Mouse (Mus musculus) hindbrain, embryonic 16.5 days (tissue): ENCODE measurements around the gene Rps18. TPM values are rescaled to one million over a fixed set of nuclear protein-coding genes. Genes with fewer than 3 reads are reported as not detected.

Experiments used
- ATAC-seq: fragments of 200-750 bp; cut with Nextera tagmentation; 2 replicates; pipeline ENCODE4 v1.8.0; 2017; ENCODE audit warnings: moderate TSS enrichment, moderate library complexity
- H3K27ac ChIP-seq: fragments of 300-500 bp; sonication (generic); 2 replicates; pipeline ENCODE4 v1.5.1; 2014; ENCODE audit warnings: low read depth, mild to moderate bottlenecking, control low read depth, low read length, moderate library complexity
- H3K27me3 ChIP-seq: fragments of 300-500 bp; sonication (generic); replicated peaks from 2 replicates; pipeline ENCODE4 v1.6.1; 2014; ENCODE audit warnings: low read length; ENCODE audit not compliant: control insufficient read depth, insufficient read depth
- H3K36me3 ChIP-seq: fragments of 300-500 bp; sonication (generic); 2 replicates; pipeline ENCODE4 v1.6.1; 2014; ENCODE audit warnings: mild to moderate bottlenecking, low read length, moderate library complexity, mixed read lengths; ENCODE audit not compliant: control insufficient read depth, insufficient read depth
- H3K4me1 ChIP-seq: fragments of 300-500 bp; sonication (generic); 2 replicates; pipeline ENCODE4 v1.6.1; 2014; ENCODE audit warnings: low read depth, low read length; ENCODE audit not compliant: control insufficient read depth, insufficient read depth
- H3K4me2 ChIP-seq: fragments of 300-500 bp; sonication (generic); 2 replicates; pipeline ENCODE4 v1.6.1; 2014; ENCODE audit warnings: mild to moderate bottlenecking, low read length, control low read depth, moderate library complexity
- H3K4me3 ChIP-seq: fragments of 300-500 bp; sonication (generic); 2 replicates; pipeline ENCODE4 v1.5.1; 2014; ENCODE audit warnings: mild to moderate bottlenecking, low read length, control low read depth, moderate library complexity
- H3K9ac ChIP-seq: fragments of 300-500 bp; sonication (generic); 2 replicates; pipeline ENCODE4 v1.6.1; 2014; ENCODE audit warnings: low read depth, mild to moderate bottlenecking, control low read depth, low read length, moderate library complexity
- H3K9me3 ChIP-seq: fragments of 300-500 bp; sonication (generic); 2 replicates; pipeline ENCODE4 v1.6.1; 2014; ENCODE audit warnings: mild to moderate bottlenecking, low read length, moderate library complexity; ENCODE audit not compliant: control insufficient read depth
- WGBS: fragments of 180-500 bp; shearing (Covaris S2); extraction: QIAGEN DNeasy Blood & Tissue Kit; methylation state at CpG from one replicate; pipeline ENCODE4 v1.1.7; 2014; 5-methylcytosine and 5-hydroxymethylcytosine counted together
- polyA plus RNA-seq: library from polyadenylated mRNA; unstranded; fragments of >200 nt; fragmentation: Nextera tagmentation; extraction: Ambion mirVana; gene quantifications from 2 replicates; pipeline ENCODE4 v1.2.1, GENCODE M21; 2015

Gene Rps18
- polyA plus RNA-seq, 1 experiment from 2014 or later: 697 TPM

DNA sequence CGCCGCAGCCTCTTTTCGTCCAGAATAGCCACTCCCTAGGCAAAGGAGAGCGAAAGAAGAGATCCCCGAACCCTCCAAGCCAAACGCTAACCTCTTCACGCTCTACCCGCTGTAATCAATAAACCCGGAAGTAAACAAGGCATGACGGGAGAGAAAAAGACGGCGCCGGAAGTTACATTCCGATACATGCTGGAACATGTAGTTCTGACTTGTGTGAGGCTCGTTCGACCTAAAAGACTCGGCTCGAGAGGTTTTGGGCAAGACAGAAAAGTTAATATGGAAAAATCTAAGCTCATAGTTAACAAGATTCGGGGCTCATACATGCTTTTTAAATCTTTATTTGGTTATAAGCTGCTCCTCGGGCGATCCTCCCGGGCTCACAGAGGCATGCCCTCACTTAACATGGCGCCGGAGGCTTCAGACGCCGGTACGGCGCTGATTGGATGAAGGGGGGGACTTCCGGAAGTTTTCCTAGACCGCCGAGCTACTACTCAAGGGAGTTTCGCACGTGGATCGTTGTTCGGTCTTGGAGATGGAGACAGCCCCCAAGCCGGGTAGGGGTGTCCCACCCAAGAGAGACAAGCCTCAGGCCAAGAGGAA lies 15.5 kb downstream of the Rps18 start, which contains the start of the genes Pfdn6 and Wdr46:
Gene Pfdn6, minus strand, starts transcription at position 138 of the 600 bp plus-strand sequence.
Gene Wdr46, plus strand, starts transcription at position 455 of the 600 bp plus-strand sequence.
- Histone ChIP-seq H3K4me2 (peak within 1 kb of the TSS; percentile 97), H3K9me3 (no peaks in the 10 kb centered on the region), H3K36me3 (peaks cover 15% of the 10 kb centered on the region), H3K27ac (peak within 1 kb of the TSS; percentile 66; the same call in 1 of the 2 replicates), H3K9ac (peak within 1 kb of the TSS; percentile 85), H3K4me3 (peak within 1 kb of the TSS; percentile 86), H3K4me1 (peaks cover 22% of the 10 kb centered on the region), H3K27me3 (no peaks in the 10 kb centered on the region)
- ATAC-seq: peak; percentile 92
- WGBS: under 1% methylated on average over 36 of the region's 36 CpGs

DNA sequence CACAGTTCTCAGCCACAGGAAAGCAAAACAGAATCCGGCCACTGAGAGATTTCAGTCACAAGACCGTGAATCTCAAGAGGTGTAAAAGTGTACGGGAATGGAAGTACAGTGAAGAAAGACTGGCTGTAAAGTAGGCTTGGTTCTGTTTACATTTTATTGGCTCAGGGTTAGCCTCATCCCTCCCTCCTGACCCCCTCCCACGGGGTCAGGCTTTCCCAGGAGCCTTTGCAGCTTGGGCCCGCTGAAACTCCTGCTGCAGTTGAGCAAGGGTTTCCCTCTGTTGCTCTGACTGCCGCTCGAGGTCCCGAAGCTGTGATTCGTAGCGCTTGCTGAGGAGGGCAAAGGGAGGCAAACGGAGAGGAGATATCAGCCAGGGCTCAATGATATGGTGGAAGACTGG lies 17.0 kb downstream of the Rps18 start:
- H3K4me1 ChIP-seq: peaks cover 22% of the 10 kb centered on the region
- ATAC-seq: no peak
- H3K9me3 ChIP-seq: no peaks in the 10 kb centered on the region
- H3K9ac ChIP-seq: no peak overlapping the region
- H3K4me3 ChIP-seq: no peak overlapping the region
- H3K27ac ChIP-seq: no peak overlapping the region
- peaks cover 19% of the 10 kb centered on the region for H3K36me3 ChIP-seq
- H3K27me3 ChIP-seq: no peaks in the 10 kb centered on the region
- H3K4me2 ChIP-seq: no peak overlapping the region
- WGBS: 80% methylated on average over 11 of the region's 11 CpGs

DNA sequence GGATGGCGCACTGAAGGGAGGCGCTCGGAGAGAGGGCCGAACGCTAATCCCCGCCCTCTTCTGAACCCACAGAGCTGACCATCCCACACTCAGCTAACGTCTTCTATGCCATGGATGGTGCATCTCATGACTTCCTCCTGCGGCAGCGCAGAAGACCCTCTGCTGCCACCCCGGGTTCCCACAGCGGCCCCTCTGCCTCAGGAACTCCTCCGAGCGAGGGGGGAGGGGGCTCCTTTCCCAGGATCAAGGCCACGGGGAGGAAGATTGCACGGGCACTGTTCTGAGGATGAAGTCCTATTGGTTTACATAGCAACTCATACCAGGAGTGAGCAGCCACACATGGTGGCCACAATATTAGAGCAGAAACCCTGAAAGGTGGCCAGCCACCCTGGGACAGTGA lies 18.8 kb downstream of the Rps18 start:
- no peak overlapping the region for H3K4me3 ChIP-seq
- ATAC-seq: no peak
- peaks cover 22% of the 10 kb centered on the region for H3K4me1 ChIP-seq
- H3K27ac ChIP-seq: no peak overlapping the region
- 84% methylated on average over 15 of the region's 15 CpGs for WGBS
- H3K9ac ChIP-seq: no peak overlapping the region
- H3K9me3 ChIP-seq: no peaks in the 10 kb centered on the region
- H3K27me3 ChIP-seq: no peaks in the 10 kb centered on the region
- H3K36me3 ChIP-seq: peaks cover 22% of the 10 kb centered on the region
- H3K4me2 ChIP-seq: no peak overlapping the region

DNA sequence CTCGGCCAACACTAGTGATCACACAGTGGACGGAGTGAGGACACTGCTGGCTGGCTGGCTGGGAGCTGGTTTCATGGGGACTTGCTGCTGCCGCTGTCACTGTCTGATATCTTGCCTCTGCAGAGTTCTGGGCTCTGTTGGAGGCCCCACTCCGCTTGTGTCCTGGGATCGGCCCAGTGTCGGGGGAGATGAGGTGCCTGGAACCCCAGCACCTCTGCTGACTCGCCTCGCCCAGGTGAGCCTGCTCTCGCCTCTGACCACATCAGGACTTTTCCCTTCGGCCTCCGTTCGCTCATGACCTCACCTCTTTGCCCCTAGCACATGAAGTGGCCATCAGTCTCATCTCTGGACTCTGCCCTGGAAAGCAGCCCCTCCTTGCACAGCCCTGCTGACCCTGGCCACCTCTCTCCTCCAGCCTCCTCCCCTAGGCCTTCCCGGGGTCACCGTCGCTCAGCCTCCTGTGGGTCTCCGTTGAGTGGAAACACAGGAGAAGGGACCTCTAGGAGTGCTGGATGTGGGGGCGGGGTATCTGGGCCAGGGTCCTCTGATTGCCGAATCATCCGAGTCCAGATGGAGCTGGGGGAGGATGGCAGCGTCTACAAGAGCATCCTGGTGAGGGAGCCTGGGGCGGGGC lies 20.3 kb downstream of the Rps18 start:
- H3K4me1 ChIP-seq: peaks cover 17% of the 10 kb centered on the region
- no peaks in the 10 kb centered on the region for H3K27me3 ChIP-seq
- no peaks in the 10 kb centered on the region for H3K9me3 ChIP-seq
- no peak overlapping the region for H3K27ac ChIP-seq
- no peak for ATAC-seq
- H3K36me3 ChIP-seq: peaks cover 22% of the 10 kb centered on the region
- WGBS: 89% methylated on average over 21 of the region's 21 CpGs
- H3K4me2 ChIP-seq: no peak overlapping the region
- H3K9ac ChIP-seq: no peak overlapping the region
- no peak overlapping the region for H3K4me3 ChIP-seq

DNA sequence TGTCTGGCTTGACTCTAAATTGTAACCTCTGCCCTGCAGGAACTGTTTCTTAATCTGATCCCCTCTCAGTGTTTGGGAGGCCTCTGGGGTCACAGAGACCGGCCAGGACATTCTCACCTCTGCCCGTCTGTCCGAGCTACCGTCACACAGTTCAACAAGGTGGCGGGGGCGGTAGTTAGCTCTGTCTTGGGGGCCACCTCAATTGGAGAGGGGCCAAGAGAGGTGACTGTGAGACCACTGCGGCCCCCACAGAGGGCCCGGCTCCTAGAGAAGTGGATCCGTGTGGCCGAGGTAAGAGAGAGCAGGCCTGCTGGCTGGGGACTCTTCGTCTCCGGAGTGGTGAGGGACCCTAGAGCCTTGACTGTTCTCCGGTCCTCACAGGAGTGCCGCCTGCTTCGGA lies 22.8 kb downstream of the Rps18 start:
- H3K27ac ChIP-seq: no peak overlapping the region
- no peak overlapping the region for H3K9ac ChIP-seq
- H3K27me3 ChIP-seq: no peaks in the 10 kb centered on the region
- peaks cover 18% of the 10 kb centered on the region for H3K36me3 ChIP-seq
- no peaks in the 10 kb centered on the region for H3K9me3 ChIP-seq
- H3K4me3 ChIP-seq: no peak overlapping the region
- H3K4me2 ChIP-seq: no peak overlapping the region
- peaks cover 12% of the 10 kb centered on the region for H3K4me1 ChIP-seq
- WGBS: 95% methylated on average over 14 of the region's 15 CpGs
- no peak for ATAC-seq

DNA sequence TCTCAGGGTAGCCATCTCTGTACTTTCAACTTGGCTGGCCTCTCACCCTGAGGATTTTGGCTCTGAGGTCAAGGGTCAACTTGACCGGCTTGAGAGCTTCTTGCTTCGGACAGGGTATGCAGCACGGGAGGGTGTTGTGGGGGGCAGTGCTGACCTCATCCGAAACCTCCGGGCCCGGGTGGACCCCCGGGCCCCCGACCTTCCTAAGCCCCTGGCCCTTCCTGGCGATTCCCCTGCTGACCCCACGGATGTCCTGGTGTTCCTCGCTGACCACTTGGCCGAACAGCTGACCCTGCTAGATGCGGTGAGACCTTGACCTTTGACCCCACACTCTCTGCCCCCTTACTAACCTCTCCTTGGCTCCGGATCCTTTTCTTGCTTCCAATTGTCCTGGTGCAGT lies 23.4 kb downstream of the Rps18 start:
- H3K4me3 ChIP-seq: no peak overlapping the region
- no peak for ATAC-seq
- H3K27me3 ChIP-seq: no peaks in the 10 kb centered on the region
- H3K36me3 ChIP-seq: peaks cover 17% of the 10 kb centered on the region
- H3K27ac ChIP-seq: no peak overlapping the region
- no peaks in the 10 kb centered on the region for H3K9me3 ChIP-seq
- H3K4me1 ChIP-seq: peaks cover 12% of the 10 kb centered on the region
- no peak overlapping the region for H3K4me2 ChIP-seq
- whole genome bisulfite sequencing: 84% methylated on average over 14 of the region's 14 CpGs
- no peak overlapping the region for H3K9ac ChIP-seq

DNA sequence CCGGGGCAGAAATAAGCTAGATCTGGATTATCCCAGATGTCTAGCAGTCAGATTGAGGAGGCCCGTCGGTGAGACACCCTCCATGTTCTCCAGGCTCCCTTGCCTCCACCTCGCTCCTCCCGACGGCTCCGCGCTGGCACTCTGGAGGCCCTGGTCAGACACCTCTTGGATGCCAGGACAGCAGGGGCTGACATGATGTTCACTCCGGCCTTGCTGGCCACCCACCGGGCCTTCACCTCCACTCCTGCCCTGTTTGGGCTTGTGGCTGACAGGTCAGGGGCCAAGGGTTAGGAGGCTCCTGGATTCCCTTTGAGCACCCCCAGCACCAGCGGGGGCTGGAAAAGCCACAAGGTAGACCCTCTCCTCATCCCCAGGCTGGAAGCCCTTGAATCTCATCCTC lies 23.9 kb downstream of the Rps18 start:
- 89% methylated on average over 11 of the region's 11 CpGs for WGBS
- Histone ChIP-seq H3K4me1 (peaks cover 12% of the 10 kb centered on the region), H3K27me3 (no peaks in the 10 kb centered on the region), H3K9me3 (no peaks in the 10 kb centered on the region), H3K9ac (no peak overlapping the region), H3K4me2 (no peak overlapping the region), H3K4me3 (no peak overlapping the region), H3K36me3 (peaks cover 14% of the 10 kb centered on the region), H3K27ac (no peak overlapping the region)
- ATAC-seq: no peak

DNA sequence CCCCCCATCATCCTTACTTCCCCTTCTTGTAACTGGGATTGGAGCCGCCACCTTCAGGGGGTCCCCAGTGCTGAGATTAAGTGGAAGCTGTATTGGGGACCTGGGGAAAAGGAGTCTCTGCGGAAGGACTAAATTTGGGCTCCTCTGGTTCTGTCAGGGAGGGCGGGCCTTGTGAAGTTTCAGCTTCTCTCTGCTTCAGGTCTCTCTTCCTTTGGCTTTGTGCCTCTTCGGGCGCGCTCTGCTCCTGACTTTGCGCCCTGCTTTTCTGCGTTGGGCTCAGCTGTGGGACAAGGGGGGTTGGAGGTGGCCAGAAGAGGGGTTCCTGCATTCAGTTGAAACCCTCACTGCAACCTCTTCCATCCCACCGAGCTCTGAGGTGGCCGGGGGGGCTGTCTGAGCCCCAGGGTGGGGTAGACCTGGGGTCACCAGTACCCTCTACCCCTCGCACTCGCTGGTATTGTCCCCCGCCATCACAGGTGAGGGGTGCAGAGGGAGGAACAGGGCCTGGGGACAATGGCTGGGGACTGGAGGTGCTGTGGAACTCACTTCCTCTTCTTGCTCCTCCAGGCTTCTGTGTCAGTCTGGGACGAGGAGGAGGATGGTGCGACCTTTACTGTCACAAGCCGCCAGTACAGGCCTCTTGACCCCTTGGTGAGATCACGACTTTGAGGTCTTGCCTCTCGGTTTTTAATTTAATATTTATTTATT lies 24.5 kb downstream of the Rps18 start:
- Histone ChIP-seq H3K9me3 (no peaks in the 10 kb centered on the region), H3K27me3 (no peaks in the 10 kb centered on the region), H3K4me2 (peak overlapping the region; percentile 92), H3K4me3 (peak overlapping the region; percentile 73), H3K4me1 (peaks cover 12% of the 10 kb centered on the region), H3K9ac (peak overlapping the region; percentile 86; the same call in 1 of the 2 replicates), H3K27ac (no peak overlapping the region), H3K36me3 (peaks cover 12% of the 10 kb centered on the region)
- no peak for ATAC-seq
- 45% methylated on average over 18 of the region's 18 CpGs for WGBS
